Mouse (Mus musculus) kidney, adult 2 months (tissue): Measurements from ENCODE around the gene Abhd12b.

ENCODE experiments used
- CTCF ChIP-seq: fragments of 200-500 bp; conservative IDR thresholded peaks from 2 replicates; pipeline ENCODE4 v1.5.1; 2011; ENCODE audit warnings: low read depth, mild to moderate bottlenecking, control low read depth, low read length, moderate library complexity, mixed read lengths; ENCODE audit not compliant: insufficient read depth, insufficient read length
- POLR2A ChIP-seq: fragments of 200-500 bp; IDR thresholded peaks from one replicate; pipeline ENCODE4 v1.6.1; 2011; ENCODE audit warnings: low read depth, low read length, control low read depth

GRCm38 (mm10) chr12:70106508-70106907, 47.4 kb upstream of the Abhd12b start:
- TF ChIP-seq POLR2A (no peak), CTCF (no peak)
